Mouse (Mus musculus) Muller cell, postnatal 12 days (primary cell): ENCODE results near the gene Mrps25.

ENCODE experiments used
- DNase-seq: peaks from one replicate; pipeline ENCODE4 v3.0.0-alpha.2; 2015; ENCODE audit errors: inconsistent ontology term

Mrps25 gene

GRCm38 (mm10) chr6:92126861-92127468 lies 56.9 kb downstream of the Mrps25 start:
- no peak for DNase-seq

- DNase-seq = no peak
Measured at GRCm38 (mm10) chr6:92124547-92124946, 59.3 kb downstream of the Mrps25 start.
